13 mouse cellular contexts compared by ENCODE assay signal in the genomic region with DNA sequence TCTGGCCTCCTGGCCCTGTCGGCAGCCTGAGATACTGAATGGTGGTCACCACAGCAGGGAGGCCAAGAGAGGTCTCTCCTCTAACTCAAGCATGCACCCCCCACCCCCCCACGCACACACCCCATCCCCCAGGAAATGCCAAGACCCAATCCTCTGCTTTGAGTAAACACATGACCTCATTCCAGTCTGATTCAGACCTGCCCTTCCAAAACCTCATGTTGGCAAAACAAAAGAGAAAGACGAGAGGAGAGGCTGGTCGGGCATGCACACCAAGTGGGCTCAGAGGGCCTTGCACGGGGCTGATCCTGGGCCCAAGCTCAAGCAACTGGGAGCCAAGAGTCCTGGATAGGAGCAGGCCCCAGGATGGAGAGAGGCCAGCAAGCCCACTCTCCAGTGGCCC. TPM values are rescaled to one million over a fixed set of nuclear protein-coding genes. Genes with fewer than 3 reads are reported as not detected.
DNase-seq lines count a peak whose midpoint lies in the region; ATAC-seq and TF ChIP-seq lines count a peak whose summit lies in the region.
"Had no signal": no experiment of that assay in that cellular context is flagged by ENCODE, and none has a peak within 500 bp of the region (broad histone marks: within the 10 kb centered on the region; RNA-seq: fewer than 3 reads in every experiment).

No protein-coding gene starts in this region.

- peak overlapping the region; percentile 57 for H3K27ac ChIP-seq in gastrocnemius, adult 2 months
- H3K27ac ChIP-seq in forebrain, embryonic 16.5 days (ENCODE audit: low read length) = no peak overlapping the region
- H3K27ac ChIP-seq in stomach, embryonic 15.5 days = peak overlapping the region; percentile 93

- H3K36me3 ChIP-seq in forebrain, embryonic 16.5 days (ENCODE audit: control insufficient read depth, insufficient read depth) = no peaks in the 10 kb centered on the region
- H3K36me3 ChIP-seq in stomach, embryonic 15.5 days = no peaks in the 10 kb centered on the region

- 0 out of 2 replicates have a peak, but pooled peaks have one; percentile 40 for ATAC-seq in forebrain, embryonic 16.5 days
- no peak for ATAC-seq in stomach, embryonic 15.5 days (ENCODE audit: insufficient read depth, low FRiP score, low read depth)

- intact Hi-C loops in gastrocnemius, adult 2 months (cut with DNase I) = no loop called here

- DNase-seq in gastrocnemius, adult 2 months = peak; percentile 36
- no peak for DNase-seq in gastrocnemius, adult 8-10 months (ENCODE audit: low spot score in 2 of 2)
- DNase-seq in lung, adult 18-20 months = peak; percentile 44 to 62
- DNase-seq in lung, postnatal 14 days = no peak
- DNase-seq in natural killer cell, adult 2 months (ENCODE audit: low spot score in 2 of 2) = no peak
- DNase-seq in thymus, postnatal 10 days (ENCODE audit: low spot score in 2 of 2) = no peak
- DNase-seq: embryo, embryonic 11 days had no signal

- H3K27me3 ChIP-seq in forebrain, embryonic 16.5 days (replicated peaks; ENCODE audit: control insufficient read depth, insufficient read depth, low read length) = no peaks in the 10 kb centered on the region
- no peaks in the 10 kb centered on the region for H3K27me3 ChIP-seq in stomach, embryonic 15.5 days (replicated peaks)

- no peak for TF ChIP-seq CTCF in gastrocnemius, adult 2 months (IDR thresholded peaks at IDR 0.05)

- WGBS in forebrain, embryonic 16.5 days = 20% methylated on average over 5 of the region's 5 CpGs
- 29% methylated on average over 5 of the region's 5 CpGs for WGBS in stomach, embryonic 15.5 days

- no peak overlapping the region for H3K4me3 ChIP-seq in gastrocnemius, adult 2 months
- no peak overlapping the region for H3K4me3 ChIP-seq in forebrain, embryonic 16.5 days (replicated peaks; ENCODE audit: low read length)
- H3K4me3 ChIP-seq in stomach, embryonic 15.5 days (replicated peaks) = no peak overlapping the region

- H3K4me1 ChIP-seq in forebrain, embryonic 16.5 days (replicated peaks; ENCODE audit: control insufficient read depth, insufficient read depth, low read length) = peaks cover 11% of the 10 kb centered on the region
- peaks cover 30% of the 10 kb centered on the region for H3K4me1 ChIP-seq in stomach, embryonic 15.5 days

- no peaks in the 10 kb centered on the region for H3K9me3 ChIP-seq in forebrain, embryonic 16.5 days (ENCODE audit: control insufficient read depth, low read length)
- H3K9me3 ChIP-seq in stomach, embryonic 15.5 days = no peaks in the 10 kb centered on the region

- no peak overlapping the region for H3K9ac ChIP-seq in forebrain, embryonic 16.5 days (replicated peaks; ENCODE audit: low read depth, low read length)
- H3K9ac ChIP-seq in stomach, embryonic 15.5 days = no peak overlapping the region

- H3K4me2 ChIP-seq in forebrain, embryonic 16.5 days (ENCODE audit: low read length) = no peak overlapping the region
- no peak overlapping the region for H3K4me2 ChIP-seq in stomach, embryonic 15.5 days

RNA-seq across cellular contexts. Expression of gene Krt42, which starts 20.6 kb away (rescaled TPM):
- total RNA-seq in gastrocnemius, adult 2 months (2021) = not detected
- total RNA-seq in gastrocnemius, adult 8-10 months (2022) = not detected
- not detected in 2 replicates for polyA plus RNA-seq in forebrain, embryonic 16.5 days (2015; fragmentation: Nextera tagmentation; extraction: Ambion mirVana)
- polyA plus RNA-seq in stomach, embryonic 15.5 days (2015; fragmentation: Nextera tagmentation; extraction: Ambion mirVana) = not detected in 2 replicates
- total RNA-seq: CH12.LX; hematopoietic stem cell, adult 5-6 weeks; left cerebral cortex, postnatal 25 days had no signal
- polyA plus RNA-seq: kidney, embryonic 16.5 days had no signal

RNA-seq across cellular contexts. Expression of gene Krt17, which starts 29.4 kb away (rescaled TPM):
- total RNA-seq in gastrocnemius, adult 2 months (2021) = not detected
- total RNA-seq in gastrocnemius, adult 8-10 months (2022) = not detected
- polyA plus RNA-seq in forebrain, embryonic 16.5 days (2015; fragmentation: Nextera tagmentation; extraction: Ambion mirVana) = 0.27 and 0.62 TPM in 2 replicates
- polyA plus RNA-seq in stomach, embryonic 15.5 days (2015; fragmentation: Nextera tagmentation; extraction: Ambion mirVana) = 24.8 and 28.8 TPM in 2 replicates
- total RNA-seq: hematopoietic stem cell, adult 5-6 weeks had no signal

RNA-seq across cellular contexts. Expression of gene Eif1, which starts 29.4 kb away (rescaled TPM):
- 1,000 to 10,000 TPM; 1,442 to 1,567 TPM for total RNA-seq in gastrocnemius, adult 2 months (2021)
- 1,000 to 10,000 TPM; 1,612 to 1,857 (median 1,692) TPM for total RNA-seq in gastrocnemius, adult 8-10 months (2022)
- 1,243 and 1,295 TPM in 2 replicates for polyA plus RNA-seq in forebrain, embryonic 16.5 days (2015; fragmentation: Nextera tagmentation; extraction: Ambion mirVana)
- polyA plus RNA-seq in stomach, embryonic 15.5 days (2015; fragmentation: Nextera tagmentation; extraction: Ambion mirVana) = 1,590 and 1,651 TPM in 2 replicates

RNA-seq across cellular contexts. Expression of gene Krt16, which starts 41.5 kb away (rescaled TPM):
- not detected for total RNA-seq in gastrocnemius, adult 2 months (2021)
- total RNA-seq in gastrocnemius, adult 8-10 months (2022) = not detected
- polyA plus RNA-seq in forebrain, embryonic 16.5 days (2015; fragmentation: Nextera tagmentation; extraction: Ambion mirVana) = not detected in 2 replicates
- polyA plus RNA-seq in stomach, embryonic 15.5 days (2015; fragmentation: Nextera tagmentation; extraction: Ambion mirVana) = 0.68 and 0.80 TPM in 2 replicates
- total RNA-seq: hematopoietic stem cell, adult 5-6 weeks; left cerebral cortex, postnatal 25 days had no signal
- polyA plus RNA-seq: kidney, embryonic 16.5 days had no signal

RNA-seq across cellular contexts. Expression of gene Gast, which starts 44.0 kb away (rescaled TPM):
- not detected for total RNA-seq in gastrocnemius, adult 2 months (2021)
- total RNA-seq in gastrocnemius, adult 8-10 months (2022) = not detected
- polyA plus RNA-seq in forebrain, embryonic 16.5 days (2015; fragmentation: Nextera tagmentation; extraction: Ambion mirVana) = not detected in 2 replicates
- 15.1 and 16.3 TPM in 2 replicates for polyA plus RNA-seq in stomach, embryonic 15.5 days (2015; fragmentation: Nextera tagmentation; extraction: Ambion mirVana)
- total RNA-seq: CH12.LX; hematopoietic stem cell, adult 5-6 weeks; left cerebral cortex, postnatal 25 days had no signal
- polyA plus RNA-seq: kidney, embryonic 16.5 days had no signal

Comparison
In these comparisons a context has a peak if more than half of its experiments do, and no peak if none do; other contexts are left out.
1. DNase-seq: peak in gastrocnemius, adult 2 months (single experiment) and lung, adult 18-20 months (2 of 2); none in gastrocnemius, adult 8-10 months (0 of 2), lung, postnatal 14 days (single experiment), natural killer cell, adult 2 months (0 of 2) and thymus, postnatal 10 days (0 of 2).